Mouse (Mus musculus) MEL (cell line): ENCODE measurements around the gene Ace3. TPM values are rescaled to one million over a fixed set of nuclear protein-coding genes. Genes with fewer than 3 reads are reported as not detected.

Experiments used
- DNase-seq: peaks from one replicate; pipeline ENCODE4 v3.0.0; 2011; ENCODE audit warnings: low read depth, low spot score
- H3K27ac ChIP-seq: 2 replicates; pipeline ENCODE4 v1.5.1; 2012; ENCODE audit warnings: low read depth, mild to moderate bottlenecking, control low read depth, low read length, moderate library complexity; ENCODE audit not compliant: control insufficient read depth
- H3K27me3 ChIP-seq, 2 experiments: fragments of 150-350 bp in 1 of 2; sonication (generic) in 1 of 2; 2 replicates each; pipeline ENCODE4 v1.6.1; 2012; ENCODE audit warnings: low read length in 2 of 2, mild to moderate bottlenecking in 2 of 2, improper control_type of control experiment in 1 of 2, moderate library complexity in 1 of 2; ENCODE audit not compliant: insufficient read depth in 2 of 2, control insufficient read depth in 1 of 2
- H3K36me3 ChIP-seq, 2 experiments: 2 replicates each; pipeline ENCODE4 v1.6.1; 2012 to 2014; ENCODE audit warnings: low read length in 2 of 2, improper control_type of control experiment in 1 of 2, inconsistent platforms in 1 of 2, mild to moderate bottlenecking in 1 of 2; ENCODE audit not compliant: insufficient read depth in 2 of 2, control insufficient read depth in 1 of 2
- H3K4me1 ChIP-seq, 2 experiments: fragments of 150-350 bp in 1 of 2; sonication (generic) in 1 of 2; 2 replicates each; pipeline ENCODE4 v1.6.1; 2012; ENCODE audit warnings: low read length in 2 of 2, improper control_type of control experiment in 1 of 2, mild to moderate bottlenecking in 1 of 2; ENCODE audit not compliant: insufficient read depth in 2 of 2, control insufficient read depth in 1 of 2
- H3K4me3 ChIP-seq, 2 experiments: fragments of 150-350 bp in 1 of 2; sonication (generic) in 1 of 2; 2 replicates each; pipeline ENCODE4 v1.5.1; 2012; ENCODE audit warnings: low read depth in 2 of 2, low read length in 2 of 2, mild to moderate bottlenecking in 2 of 2, moderate library complexity in 2 of 2, control low read depth in 1 of 2, improper control_type of control experiment in 1 of 2; ENCODE audit not compliant: control insufficient read depth in 1 of 2, insufficient read depth in 1 of 2
- H3K79me2 ChIP-seq: 2 replicates; pipeline ENCODE4 v1.6.1; 2012; ENCODE audit warnings: mild to moderate bottlenecking, low read length, moderate library complexity; ENCODE audit not compliant: control insufficient read depth, poor library complexity, insufficient read depth
- H3K9ac ChIP-seq: 2 replicates; pipeline ENCODE4 v1.6.1; 2012; ENCODE audit warnings: low read depth, mild to moderate bottlenecking, control low read depth, low read length, moderate library complexity; ENCODE audit not compliant: control insufficient read depth, poor library complexity, severe bottlenecking
- H3K9me3 ChIP-seq: fragments of 150-350 bp; sonication (generic); replicated peaks from 2 replicates; pipeline ENCODE4 v1.6.1; 2012; ENCODE audit warnings: mild to moderate bottlenecking, low read length, improper control_type of control experiment, moderate library complexity; ENCODE audit not compliant: insufficient read depth
- CTCF ChIP-seq, 3 experiments: IDR thresholded peaks in 2 of 3; conservative IDR thresholded peaks in 1 of 3; 2 replicates each; pipeline ENCODE4 v1.5.1; 2011 to 2012; ENCODE audit warnings: low read length in 3 of 3, low read depth in 2 of 3, mild to moderate bottlenecking in 2 of 3, improper control_type of control experiment in 1 of 3, inconsistent platforms in 1 of 3, mixed read lengths in 1 of 3, moderate library complexity in 1 of 3; ENCODE audit not compliant: control insufficient read depth in 1 of 3, insufficient read depth in 1 of 3, poor library complexity in 1 of 3, severe bottlenecking in 1 of 3
- EP300 ChIP-seq, 2 experiments: IDR thresholded peaks; 2 replicates each; pipeline ENCODE4 v1.6.1; 2011; ENCODE audit warnings: improper control_type of control experiment in 2 of 2, low read length in 2 of 2, low read depth in 1 of 2, mild to moderate bottlenecking in 1 of 2
- GABPA ChIP-seq: IDR thresholded peaks from 2 replicates; pipeline ENCODE4 v1.6.1; 2012; ENCODE audit warnings: low read depth, mild to moderate bottlenecking, inconsistent platforms, low read length, improper control_type of control experiment, moderate library complexity
- GATA1 ChIP-seq: IDR thresholded peaks from 2 replicates; pipeline ENCODE4 v1.6.1; 2011; ENCODE audit warnings: low read depth, low read length, improper control_type of control experiment
- HCFC1 ChIP-seq: IDR thresholded peaks from 2 replicates; pipeline ENCODE4 v1.6.1; 2012; ENCODE audit warnings: low read depth, mild to moderate bottlenecking, inconsistent platforms, low read length, improper control_type of control experiment, moderate library complexity
- JUND ChIP-seq: IDR thresholded peaks from 2 replicates; pipeline ENCODE4 v1.6.1; 2011; ENCODE audit warnings: low read depth, mild to moderate bottlenecking, improper control_type of control experiment, low read length
- MAX ChIP-seq: IDR thresholded peaks from 2 replicates; pipeline ENCODE4 v1.6.1; 2011; ENCODE audit warnings: low read length, improper control_type of control experiment
- MAZ ChIP-seq: IDR thresholded peaks from 2 replicates; pipeline ENCODE4 v1.6.1; 2012; ENCODE audit warnings: low read depth, mild to moderate bottlenecking, inconsistent platforms, low read length, improper control_type of control experiment
- MYB ChIP-seq: IDR thresholded peaks from 2 replicates; pipeline ENCODE4 v1.6.1; 2011; ENCODE audit warnings: mild to moderate bottlenecking, low read depth, low read length, improper control_type of control experiment
- MYC ChIP-seq: IDR thresholded peaks from 2 replicates; pipeline ENCODE4 v1.6.1; 2011; ENCODE audit warnings: low read depth, mild to moderate bottlenecking, low read length, improper control_type of control experiment, moderate library complexity
- POLR2A ChIP-seq, 2 experiments: IDR thresholded peaks; 2 replicates each; pipeline ENCODE4 v1.6.1; 2011 to 2012; ENCODE audit warnings: low read length in 2 of 2, mild to moderate bottlenecking in 2 of 2, control low read depth in 1 of 2, improper control_type of control experiment in 1 of 2, low read depth in 1 of 2, moderate library complexity in 1 of 2; ENCODE audit not compliant: control insufficient read depth in 1 of 2, insufficient read depth in 1 of 2, poor library complexity in 1 of 2
- POLR2AphosphoS2 ChIP-seq: IDR thresholded peaks from 2 replicates; pipeline ENCODE4 v1.6.1; 2011; ENCODE audit warnings: low read length, improper control_type of control experiment
- TAL1 ChIP-seq: IDR thresholded peaks from 2 replicates; pipeline ENCODE4 v1.6.1; 2012; ENCODE audit warnings: mild to moderate bottlenecking, inconsistent platforms, low read length, moderate library complexity, mixed read lengths
- TBP ChIP-seq: IDR thresholded peaks from 2 replicates; pipeline ENCODE4 v1.8.0; 2011; ENCODE audit warnings: low read depth, low read length, improper control_type of control experiment
- TCF12 ChIP-seq: IDR thresholded peaks from 2 replicates; pipeline ENCODE4 v1.6.1; 2014; ENCODE audit warnings: low read depth, mild to moderate bottlenecking, inconsistent platforms, low read length, improper control_type of control experiment, moderate library complexity
- USF1 ChIP-seq: IDR thresholded peaks from 2 replicates; pipeline ENCODE4 v1.6.1; 2014; ENCODE audit warnings: low read depth, mild to moderate bottlenecking, inconsistent platforms, low read length, improper control_type of control experiment, moderate library complexity
- USF2 ChIP-seq, 2 experiments: IDR thresholded peaks; 2 replicates each; pipeline ENCODE4 v1.6.1; 2011 to 2012; ENCODE audit warnings: improper control_type of control experiment in 2 of 2, low read length in 2 of 2, borderline replicate concordance in 1 of 2, inconsistent platforms in 1 of 2, low read depth in 1 of 2, mild to moderate bottlenecking in 1 of 2; ENCODE audit not compliant: insufficient read depth in 1 of 2
- ZNF384 ChIP-seq: IDR thresholded peaks from 2 replicates; pipeline ENCODE4 v1.6.1; 2012; ENCODE audit warnings: low read depth, mild to moderate bottlenecking, inconsistent platforms, low read length, improper control_type of control experiment
- polyA plus RNA-seq, 2 experiments: library from polyadenylated mRNA; stranded (reverse) in 1 of 2; unstranded in 1 of 2; fragments of >175 nt in 1 of 2; fragments of >200 nt in 1 of 2; gene quantifications; 2 replicates each; pipeline versions ENCODE4 v1.2.1 to v1.2.4; 2012; ENCODE audit warnings: low replicate concordance in 2 of 2, low read depth in 1 of 2; ENCODE audit not compliant: insufficient read length in 2 of 2, insufficient read depth in 1 of 2, missing spikeins in 1 of 2
- total RNA-seq: library from RNA; depleted of rRNA; stranded (reverse); fragments of 300-350 nt; gene quantifications from 2 replicates; pipeline ENCODE4 v1.2.3, GENCODE M21; 2012

Ace3 gene
- total and polyA plus RNA-seq, 3 experiments = not detected

- H3K9ac ChIP-seq = no peak overlapping the region
- H3K9me3 ChIP-seq = no peaks in the 10 kb centered on the region
- no peaks in the 10 kb centered on the region for H3K4me1 ChIP-seq
- peaks cover 28 to 36% of the 10 kb centered on the region in 2 experiments for H3K27me3 ChIP-seq
- no peak overlapping the region for H3K27ac ChIP-seq
- DNase-seq = no peak
- no peaks in the 10 kb centered on the region for H3K36me3 ChIP-seq
- TF ChIP-seq MYB (no peak), JUND (no peak), HCFC1 (no peak), POLR2AphosphoS2 (no peak), EP300 (IDR thresholded peaks at IDR 0.05; ENCODE audit: low read depth in 1 of 2, low read length in 2 of 2) (no peak), TBP (no peak), USF2 (IDR thresholded peaks at IDR 0.05; ENCODE audit: borderline replicate concordance in 1 of 2, insufficient read depth in 1 of 2, low read depth in 1 of 2, low read length in 2 of 2) (no peak), POLR2A (IDR thresholded peaks at IDR 0.05; ENCODE audit: control insufficient read depth in 1 of 2, insufficient read depth in 1 of 2, low read depth in 1 of 2, low read length in 2 of 2, poor library complexity in 1 of 2) (no peak), CTCF (IDR thresholded peaks at IDR 0.05 in 2 of 3, conservative IDR thresholded peaks at IDR 0.05 in 1 of 3; ENCODE audit: control insufficient read depth in 1 of 3, insufficient read depth in 1 of 3, low read depth in 2 of 3, low read length in 3 of 3, poor library complexity in 1 of 3, severe bottlenecking in 1 of 3) (no peak), GABPA (no peak), TCF12 (no peak), ZNF384 (no peak), MAX (no peak), MAZ (no peak), USF1 (no peak)
- H3K79me2 ChIP-seq = no peaks in the 10 kb centered on the region
- no peak overlapping the region for H3K4me3 ChIP-seq
Measured at GRCm38 (mm10) chr11:105990231-105990630, 4.2 kb upstream of the Ace3 start.

- H3K4me1 ChIP-seq = 0 out of 4 replicates have a peak, but pooled peaks cover 0 to 4% of the 10 kb centered on the region in 2 experiments
- DNase-seq = peak; percentile 43
- H3K79me2 ChIP-seq = no peaks in the 10 kb centered on the region
- H3K27ac ChIP-seq = no peak overlapping the region
- TF ChIP-seq MYB (no peak), HCFC1 (no peak), USF1 (peak; percentile 68), GATA1 (peak; percentile 47; the same call in 1 of the 2 replicates), TAL1 (peak; percentile 18; the same call in 1 of the 2 replicates), MYC (0 out of 2 replicates have a peak, but pooled peaks have one; percentile 52), MAX (peak; percentile 59; the same call in 1 of the 2 replicates)
- H3K36me3 ChIP-seq = no peaks in the 10 kb centered on the region
- H3K9me3 ChIP-seq = no peaks in the 10 kb centered on the region
- no peak overlapping the region for H3K4me3 ChIP-seq
- peaks cover 10 to 22% of the 10 kb centered on the region in 2 experiments for H3K27me3 ChIP-seq
- H3K9ac ChIP-seq = no peak overlapping the region
Measured at GRCm38 (mm10) chr11:106000062-106000461, 5.6 kb downstream of the Ace3 start.
